Mouse (Mus musculus) hindbrain, embryonic 12.5 days (tissue): Measurements from ENCODE around the gene Padi2. TPM values are rescaled to one million over a fixed set of nuclear protein-coding genes. Genes with fewer than 3 reads are reported as not detected.

Experiments used
- ATAC-seq: fragments of 200-750 bp; cut with Nextera tagmentation; 2 replicates; pipeline ENCODE4 v1.8.0; 2017; ENCODE audit warnings: moderate TSS enrichment; ENCODE audit not compliant: low FRiP score
- H3K27ac ChIP-seq: fragments of 300-500 bp; sonication (generic); 2 replicates; pipeline ENCODE4 v1.5.1; 2016; ENCODE audit warnings: mild to moderate bottlenecking
- H3K27me3 ChIP-seq: fragments of 300-500 bp; sonication (generic); 2 replicates; pipeline ENCODE4 v1.6.1; 2016; ENCODE audit warnings: mild to moderate bottlenecking
- H3K36me3 ChIP-seq: fragments of 300-500 bp; sonication (generic); 2 replicates; pipeline ENCODE4 v1.6.1; 2016; ENCODE audit warnings: mild to moderate bottlenecking
- H3K4me1 ChIP-seq: fragments of 300-500 bp; sonication (generic); 2 replicates; pipeline ENCODE4 v1.6.1; 2016
- H3K4me2 ChIP-seq: fragments of 300-500 bp; sonication (generic); replicated peaks from 2 replicates; pipeline ENCODE4 v1.6.1; 2016; ENCODE audit warnings: mild to moderate bottlenecking
- H3K4me3 ChIP-seq: fragments of 300-500 bp; sonication (generic); 2 replicates; pipeline ENCODE4 v1.5.1; 2016; ENCODE audit warnings: mild to moderate bottlenecking
- H3K9ac ChIP-seq: fragments of 300-500 bp; sonication (generic); 2 replicates; pipeline ENCODE4 v1.6.1; 2016; ENCODE audit warnings: mild to moderate bottlenecking, moderate library complexity
- H3K9me3 ChIP-seq: fragments of 300-500 bp; sonication (generic); replicated peaks from 2 replicates; pipeline ENCODE4 v1.6.1; 2016; ENCODE audit warnings: mild to moderate bottlenecking
- WGBS: fragments of 180-500 bp; shearing (Covaris S2); methylation state at CpG from one replicate; pipeline ENCODE4 v1.1.7; 2016; 5-methylcytosine and 5-hydroxymethylcytosine counted together
- polyA plus RNA-seq: library from polyadenylated mRNA; unstranded; fragments of >200 nt; fragmentation: Nextera tagmentation; extraction: Ambion mirVana; gene quantifications from 2 replicates; pipeline ENCODE4 v1.2.1, GENCODE M21; 2016

The Padi2 gene
- polyA plus RNA-seq, 1 experiment from 2014 or later, result 2.6 TPM

GRCm38 (mm10) chr4:140871851-140872685 is 34.1 kb upstream of the Padi2 start:
- Histone ChIP-seq H3K27me3 (peaks cover 8% of the 10 kb centered on the region), H3K9ac (no peak overlapping the region), H3K4me3 (no peak overlapping the region), H3K9me3 (peaks cover 6% of the 10 kb centered on the region), H3K36me3 (no peaks in the 10 kb centered on the region), H3K4me2 (no peak overlapping the region), H3K27ac (no peak overlapping the region), H3K4me1 (peaks cover 11% of the 10 kb centered on the region)
- ATAC-seq, result no peak
- WGBS, result 87% methylated on average over 8 of the region's 8 CpGs

- 86% methylated on average over 5 of the region's 5 CpGs for WGBS
- H3K4me2 ChIP-seq, result no peak overlapping the region
- H3K4me1 ChIP-seq, result peaks cover 14% of the 10 kb centered on the region
- no peak overlapping the region for H3K27ac ChIP-seq
- no peak for ATAC-seq
- no peaks in the 10 kb centered on the region for H3K36me3 ChIP-seq
- H3K4me3 ChIP-seq, result no peak overlapping the region
- H3K9me3 ChIP-seq, result peaks cover 6% of the 10 kb centered on the region
- peaks cover 8% of the 10 kb centered on the region for H3K27me3 ChIP-seq
- no peak overlapping the region for H3K9ac ChIP-seq
Measured at GRCm38 (mm10) chr4:140872686-140872992, 33.5 kb upstream of the Padi2 start.

- no peak overlapping the region for H3K4me2 ChIP-seq
- no peak overlapping the region for H3K9ac ChIP-seq
- ATAC-seq, result no peak
- H3K36me3 ChIP-seq, result no peaks in the 10 kb centered on the region
- H3K9me3 ChIP-seq, result peaks cover 6% of the 10 kb centered on the region
- peaks cover 8% of the 10 kb centered on the region for H3K27me3 ChIP-seq
- 71% methylated on average over 11 of the region's 11 CpGs for WGBS
- H3K4me1 ChIP-seq, result peaks cover 15% of the 10 kb centered on the region
- H3K4me3 ChIP-seq, result no peak overlapping the region
- H3K27ac ChIP-seq, result no peak overlapping the region
Measured at GRCm38 (mm10) chr4:140873011-140873410, 33.1 kb upstream of the Padi2 start.

GRCm38 (mm10) chr4:140876161-140876560 is 30.0 kb upstream of the Padi2 start:
- Histone ChIP-seq H3K36me3 (no peaks in the 10 kb centered on the region), H3K4me1 (peaks cover 5% of the 10 kb centered on the region), H3K9me3 (peaks cover 6% of the 10 kb centered on the region), H3K9ac (no peak overlapping the region), H3K27me3 (no peaks in the 10 kb centered on the region), H3K4me3 (no peak overlapping the region), H3K27ac (no peak overlapping the region), H3K4me2 (no peak overlapping the region)
- 92% methylated on average over 8 of the region's 8 CpGs for WGBS
- no peak for ATAC-seq

- H3K9me3 ChIP-seq, result peaks cover 6% of the 10 kb centered on the region
- no peak for ATAC-seq
- H3K4me1 ChIP-seq, result peaks cover 5% of the 10 kb centered on the region
- H3K27me3 ChIP-seq, result no peaks in the 10 kb centered on the region
- H3K36me3 ChIP-seq, result no peaks in the 10 kb centered on the region
- H3K4me3 ChIP-seq, result no peak overlapping the region
- H3K27ac ChIP-seq, result no peak overlapping the region
- H3K4me2 ChIP-seq, result no peak overlapping the region
- no peak overlapping the region for H3K9ac ChIP-seq
- WGBS, result 70% methylated on average over 6 of the region's 6 CpGs
Measured at GRCm38 (mm10) chr4:140876681-140877080, 29.5 kb upstream of the Padi2 start.

- Histone ChIP-seq H3K4me2 (no peak overlapping the region), H3K4me3 (no peak overlapping the region), H3K9ac (no peak overlapping the region), H3K36me3 (no peaks in the 10 kb centered on the region), H3K27me3 (no peaks in the 10 kb centered on the region), H3K9me3 (peaks cover 10% of the 10 kb centered on the region), H3K27ac (no peak overlapping the region), H3K4me1 (peaks cover 5% of the 10 kb centered on the region)
- no peak for ATAC-seq
- 61% methylated on average over 9 of the region's 9 CpGs for WGBS
Measured at GRCm38 (mm10) chr4:140877441-140877840, 28.7 kb upstream of the Padi2 start.

- H3K4me1 ChIP-seq, result peaks cover 5% of the 10 kb centered on the region
- H3K4me3 ChIP-seq, result no peak overlapping the region
- H3K4me2 ChIP-seq, result no peak overlapping the region
- 0 out of 2 replicates have a peak, but pooled peaks cover 4% of the 10 kb centered on the region for H3K9me3 ChIP-seq
- H3K27ac ChIP-seq, result no peak overlapping the region
- no peaks in the 10 kb centered on the region for H3K27me3 ChIP-seq
- no peak for ATAC-seq
- 86% methylated on average over 9 of the region's 9 CpGs for WGBS
- no peak overlapping the region for H3K9ac ChIP-seq
- no peaks in the 10 kb centered on the region for H3K36me3 ChIP-seq
Measured at GRCm38 (mm10) chr4:140878655-140879054, 27.5 kb upstream of the Padi2 start.

- ATAC-seq, result no peak
- peaks cover 5% of the 10 kb centered on the region for H3K4me1 ChIP-seq
- WGBS, result 95% methylated on average over 6 of the region's 6 CpGs
Measured at GRCm38 (mm10) chr4:140879116-140879515, 27.0 kb upstream of the Padi2 start.

GRCm38 (mm10) chr4:140879739-140880138 is 26.4 kb upstream of the Padi2 start:
- ATAC-seq, result no peak

More at GRCm38 (mm10) chr4:140879116-140879515, 27.0 kb upstream of the Padi2 start:
- Histone ChIP-seq H3K36me3 (no peaks in the 10 kb centered on the region), H3K27ac (no peak overlapping the region), H3K27me3 (no peaks in the 10 kb centered on the region), H3K4me3 (no peak overlapping the region), H3K4me2 (no peak overlapping the region), H3K9ac (no peak overlapping the region), H3K9me3 (0 out of 2 replicates have a peak, but pooled peaks cover 4% of the 10 kb centered on the region)

GRCm38 (mm10) chr4:140880207-140880606 is 25.9 kb upstream of the Padi2 start:
- no peak overlapping the region for H3K9ac ChIP-seq
- H3K9me3 ChIP-seq, result 0 out of 2 replicates have a peak, but pooled peaks cover 4% of the 10 kb centered on the region
- H3K4me3 ChIP-seq, result no peak overlapping the region
- H3K4me1 ChIP-seq, result peaks cover 5% of the 10 kb centered on the region
- H3K4me2 ChIP-seq, result no peak overlapping the region
- no peaks in the 10 kb centered on the region for H3K27me3 ChIP-seq
- H3K36me3 ChIP-seq, result no peaks in the 10 kb centered on the region
- no peak for ATAC-seq
- no peak overlapping the region for H3K27ac ChIP-seq
- 83% methylated on average over 3 of the region's 3 CpGs for WGBS

More at GRCm38 (mm10) chr4:140879739-140880138, 26.4 kb upstream of the Padi2 start:
- peaks cover 5% of the 10 kb centered on the region for H3K4me1 ChIP-seq
- H3K36me3 ChIP-seq, result no peaks in the 10 kb centered on the region
- no peak overlapping the region for H3K4me2 ChIP-seq
- H3K27ac ChIP-seq, result no peak overlapping the region
- 0 out of 2 replicates have a peak, but pooled peaks cover 4% of the 10 kb centered on the region for H3K9me3 ChIP-seq
- H3K9ac ChIP-seq, result no peak overlapping the region
- H3K27me3 ChIP-seq, result no peaks in the 10 kb centered on the region
- H3K4me3 ChIP-seq, result no peak overlapping the region
- WGBS, result 86% methylated on average over 4 of the region's 4 CpGs

GRCm38 (mm10) chr4:140881026-140881670 is 25.0 kb upstream of the Padi2 start:
- WGBS, result 88% methylated on average over 8 of the region's 8 CpGs
- H3K4me3 ChIP-seq, result no peak overlapping the region
- peaks cover 5% of the 10 kb centered on the region for H3K4me1 ChIP-seq
- no peak overlapping the region for H3K4me2 ChIP-seq
- no peaks in the 10 kb centered on the region for H3K36me3 ChIP-seq
- 0 out of 2 replicates have a peak, but pooled peaks cover 4% of the 10 kb centered on the region for H3K9me3 ChIP-seq
- ATAC-seq, result no peak
- no peaks in the 10 kb centered on the region for H3K27me3 ChIP-seq
- no peak overlapping the region for H3K27ac ChIP-seq
- no peak overlapping the region for H3K9ac ChIP-seq

GRCm38 (mm10) chr4:140881771-140882170 is 24.4 kb upstream of the Padi2 start:
- no peak overlapping the region for H3K4me3 ChIP-seq
- WGBS, result 92% methylated on average over 12 of the region's 13 CpGs
- H3K36me3 ChIP-seq, result no peaks in the 10 kb centered on the region
- H3K4me1 ChIP-seq, result peaks cover 5% of the 10 kb centered on the region
- H3K9ac ChIP-seq, result no peak overlapping the region
- no peak for ATAC-seq
- H3K9me3 ChIP-seq, result 0 out of 2 replicates have a peak, but pooled peaks cover 4% of the 10 kb centered on the region
- H3K27ac ChIP-seq, result no peak overlapping the region
- no peaks in the 10 kb centered on the region for H3K27me3 ChIP-seq
- no peak overlapping the region for H3K4me2 ChIP-seq
